Mouse (Mus musculus) right cerebral cortex, adult 2 months (tissue): ENCODE measurements around the gene Defb15.
A peak's percentile ranks its signal among the peaks of the same experiment; 100 is the strongest.
"Not testable (repeated sequence)": the region's sequence is repeated elsewhere in the genome, so short reads cannot be mapped to it uniquely, and the experiment has no call there.

Source experiments
- DNase-seq, 2 experiments: peaks; one replicate each; pipeline ENCODE4 v3.0.0; 2021 to 2022; ENCODE audit warnings: low spot score in 2 of 2

Gene Defb15

DNA sequence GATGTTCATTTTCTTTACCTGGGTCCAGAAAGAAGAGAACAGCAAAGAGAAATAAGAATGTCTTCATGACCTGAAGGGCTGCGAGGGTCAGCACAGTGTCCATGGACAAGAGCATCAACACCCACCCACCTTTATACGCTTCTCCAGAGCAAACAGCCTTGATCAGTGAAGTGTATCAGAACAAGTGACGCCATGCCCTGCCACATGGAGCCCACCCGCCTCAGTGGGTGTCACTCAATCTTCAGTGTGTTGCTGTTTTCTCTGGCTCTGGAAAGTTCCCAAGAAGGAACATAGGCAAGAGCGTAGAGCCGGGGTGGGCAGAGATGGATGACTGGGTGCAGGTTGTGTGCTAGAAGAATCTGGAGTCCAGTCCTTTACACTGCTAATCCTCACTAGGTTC, at the start of gene Defb15:
TSS of gene Defb15 (minus strand) at position 101 of the 400 bp plus-strand sequence.
- DNase-seq: no peak

DNA sequence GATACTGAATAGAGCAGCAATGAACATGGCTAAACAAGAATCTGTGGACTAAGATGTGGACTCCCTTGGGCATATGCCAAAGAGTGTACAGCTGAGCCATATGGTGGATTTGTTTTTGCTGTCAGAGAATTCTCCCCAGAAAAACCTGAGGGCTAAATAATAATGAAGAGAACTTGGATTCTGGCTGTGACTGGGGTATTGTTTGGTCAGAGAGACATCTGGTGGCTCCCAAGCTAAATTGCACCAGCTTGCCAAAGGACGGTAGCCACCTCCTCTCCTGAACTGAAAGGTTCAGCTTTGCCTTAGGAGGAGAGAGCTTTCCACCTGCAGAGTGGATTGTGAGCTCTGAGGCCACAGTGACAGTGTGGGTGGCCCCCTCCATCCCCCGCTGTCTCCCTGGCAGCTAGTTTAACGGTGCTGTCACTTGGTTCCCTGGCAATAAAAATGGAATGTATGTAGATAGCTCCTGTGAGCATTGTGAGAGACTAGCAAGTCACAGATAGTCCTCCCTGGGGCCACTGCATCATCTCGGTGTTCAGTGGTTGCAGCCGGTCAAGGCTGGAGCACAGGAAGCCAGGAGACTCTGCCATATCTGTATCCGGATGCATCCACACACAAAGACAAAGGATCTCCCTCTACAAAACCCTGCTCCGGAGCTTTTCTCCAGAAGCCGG, 49.3 kb upstream of the Defb15 start:
- peak; percentile 52 to 53 for DNase-seq

DNA sequence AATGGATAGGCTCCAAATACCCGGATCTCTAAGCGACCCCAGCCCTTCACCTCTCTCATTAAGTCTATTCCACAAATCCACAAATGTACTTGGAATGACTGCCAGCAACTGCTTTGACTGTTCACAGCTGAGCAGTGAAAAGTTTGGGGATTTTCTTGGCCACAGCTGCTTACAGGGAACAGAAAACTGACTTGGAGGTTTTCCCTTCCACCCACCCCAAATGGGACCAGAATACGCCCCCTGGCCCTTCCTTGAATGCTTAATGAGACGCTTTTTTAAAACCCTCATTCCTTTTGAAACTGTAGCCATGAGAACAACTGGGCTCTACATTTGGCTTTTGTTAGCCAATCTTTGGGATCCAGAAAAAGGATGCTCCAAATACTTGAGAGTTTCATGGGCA, 45.7 kb upstream of the Defb15 start:
- peak; percentile 15 to 18 for DNase-seq

DNA sequence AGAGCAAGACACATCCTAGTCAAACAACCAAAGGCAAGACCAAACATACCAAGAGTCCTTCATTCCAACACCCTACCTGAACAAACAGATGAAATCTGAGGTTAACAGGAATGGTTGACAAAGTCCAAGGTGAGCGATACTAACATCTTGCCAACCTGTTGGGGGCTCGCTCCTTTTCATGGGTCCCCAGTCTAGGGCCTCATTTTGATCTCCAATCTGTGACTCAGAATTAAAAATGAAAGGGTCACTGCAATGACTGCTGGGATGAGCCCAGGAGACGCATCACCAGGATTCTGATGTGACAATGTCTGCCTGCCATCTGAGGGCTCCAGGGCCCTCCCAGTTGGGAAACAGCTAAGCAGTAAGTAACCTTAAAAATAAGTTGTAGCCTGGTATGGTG, 37.0 kb upstream of the Defb15 start, which contains the start of gene Ccdc70:
TSS of gene Ccdc70 (plus strand) at position 301 of the 400 bp plus-strand sequence.
- DNase-seq: no peak

DNA sequence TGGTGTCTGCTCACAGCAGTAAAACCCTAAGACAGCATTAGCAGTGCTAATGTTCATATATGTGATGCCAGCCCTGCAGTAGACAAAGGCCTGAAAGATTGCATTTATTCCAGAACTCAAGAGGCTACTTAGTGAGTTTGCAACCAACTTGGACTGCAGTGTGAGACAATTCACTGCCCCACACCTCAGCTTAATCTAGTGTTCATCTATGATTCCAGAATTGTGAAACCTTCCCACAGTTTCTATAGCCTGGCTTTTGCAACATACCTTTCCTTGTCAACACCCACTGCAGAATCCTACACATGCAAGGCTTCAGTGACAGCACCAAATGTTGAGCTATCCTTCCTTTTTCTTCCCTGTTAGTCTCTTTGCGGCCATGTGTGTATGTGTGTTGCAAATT, 34.1 kb upstream of the Defb15 start:
- DNase-seq: no peak

DNA sequence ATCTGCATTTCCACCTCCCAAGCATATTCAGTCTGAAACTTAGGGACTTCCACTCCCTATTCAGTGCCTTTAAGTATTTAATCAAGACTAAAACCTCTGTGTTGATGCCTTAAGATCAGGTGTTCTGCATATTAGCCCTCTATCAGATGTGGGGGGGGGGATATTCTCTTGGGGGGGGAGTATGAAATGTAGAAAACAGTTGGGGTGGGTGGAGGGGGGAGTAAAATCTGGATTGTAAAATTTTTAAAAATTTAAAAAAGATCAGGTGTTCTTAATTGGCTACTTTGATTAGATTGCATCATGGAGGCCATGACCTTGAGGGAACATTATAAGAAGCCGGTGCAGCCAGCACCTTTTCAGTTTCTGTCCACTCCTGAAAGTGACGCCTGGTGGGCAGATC, 25.9 kb upstream of the Defb15 start, which contains the start of gene Fam90a1a:
TSS of gene Fam90a1a (plus strand) at position 301 of the 400 bp plus-strand sequence.
- DNase-seq: no peak

DNA sequence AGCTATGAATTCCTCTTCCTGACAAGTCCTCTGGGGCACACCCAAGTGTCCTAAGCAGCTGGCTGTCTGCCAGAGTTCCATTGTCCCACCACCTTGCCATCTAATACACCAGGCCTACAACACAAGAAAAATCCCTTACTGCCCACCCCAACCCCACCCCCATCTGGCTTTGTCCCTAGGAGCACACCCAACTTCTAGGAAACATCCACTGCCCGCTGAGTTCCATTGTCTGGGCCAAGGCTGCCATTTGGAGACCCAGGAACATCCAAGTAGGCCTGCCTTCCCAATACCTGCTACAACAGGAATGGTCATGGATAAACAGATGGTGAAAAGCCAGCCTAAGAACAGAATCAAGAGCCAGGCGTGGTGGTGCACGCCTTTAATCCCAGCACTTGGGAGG, 23.8 kb upstream of the Defb15 start:
- DNase-seq: no peak

DNA sequence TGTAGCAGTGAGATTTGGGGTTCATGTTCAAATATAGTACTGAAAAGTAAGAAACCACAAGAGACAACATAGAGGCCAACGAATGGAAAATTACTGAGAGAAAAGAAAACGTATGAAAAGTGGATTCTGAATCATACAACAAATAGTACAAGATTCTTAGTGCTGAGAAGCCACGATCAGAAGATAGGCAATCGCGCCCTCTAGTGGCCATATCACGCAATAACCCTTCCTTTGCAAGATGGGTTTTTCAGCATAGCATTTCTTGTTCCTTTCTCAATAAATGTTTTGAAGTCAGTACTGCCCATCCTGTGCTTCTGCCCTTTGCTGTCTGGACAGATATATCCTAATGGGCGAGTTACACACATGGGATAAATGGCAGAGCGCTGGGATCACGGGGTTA, 22.8 kb upstream of the Defb15 start:
- peak; percentile 58 to 69 for DNase-seq

DNA sequence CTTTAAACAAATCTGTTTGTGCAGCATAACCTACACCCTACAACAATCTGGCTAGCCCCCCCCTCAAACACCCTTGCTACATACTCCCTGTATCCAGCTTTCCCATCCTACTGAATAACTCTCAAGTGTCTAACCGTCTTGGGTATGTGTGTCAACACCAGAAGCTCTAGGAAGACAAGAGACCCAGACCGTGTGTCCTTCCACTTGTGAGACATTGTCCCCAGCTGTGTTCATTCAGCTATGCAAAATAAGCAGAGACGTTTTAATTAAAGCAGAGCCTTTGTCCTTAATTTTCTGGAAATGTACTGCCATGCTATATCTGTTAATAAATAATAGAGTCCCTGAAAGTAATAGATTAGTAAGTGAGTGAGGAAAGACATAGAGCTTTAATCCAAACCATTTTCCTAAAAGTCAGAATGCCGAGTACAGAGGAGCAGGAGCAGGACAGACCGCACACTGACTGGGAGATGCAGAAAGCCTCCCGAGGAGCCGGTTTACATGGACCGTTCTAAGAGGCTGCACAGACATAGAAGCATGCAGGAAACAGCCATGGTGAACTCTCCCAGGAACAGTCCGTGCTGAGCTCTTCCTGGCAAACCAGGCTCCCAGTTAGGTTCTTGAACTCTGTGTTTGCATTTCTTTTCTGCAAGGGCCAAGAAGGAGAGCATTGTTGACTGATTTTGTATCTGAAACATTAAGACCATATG, 15.0 kb upstream of the Defb15 start:
- DNase-seq: no peak

DNA sequence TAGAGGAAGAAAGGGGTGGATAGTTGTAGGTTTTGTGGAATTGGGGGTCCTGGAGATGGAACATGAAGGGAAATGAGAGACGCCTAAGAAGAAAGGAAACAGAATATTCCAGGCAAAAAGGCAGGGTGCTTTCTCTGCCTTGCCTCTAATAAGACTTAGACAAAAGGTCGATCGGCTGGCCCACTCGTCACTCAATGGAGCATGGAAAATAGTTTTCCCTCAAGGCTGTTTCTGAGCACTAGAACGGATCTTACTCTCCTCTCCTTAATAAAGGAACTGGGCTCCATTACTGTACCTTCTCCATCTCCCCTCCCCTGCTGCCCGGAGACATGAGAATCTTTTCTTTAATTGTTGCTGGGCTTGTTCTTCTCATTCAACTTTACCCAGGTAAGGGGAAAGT, 14.0 kb upstream of the Defb15 start, which contains the start of gene Defb13:
TSS of gene Defb13 (plus strand) at position 301 of the 400 bp plus-strand sequence.
- DNase-seq: no peak

DNA sequence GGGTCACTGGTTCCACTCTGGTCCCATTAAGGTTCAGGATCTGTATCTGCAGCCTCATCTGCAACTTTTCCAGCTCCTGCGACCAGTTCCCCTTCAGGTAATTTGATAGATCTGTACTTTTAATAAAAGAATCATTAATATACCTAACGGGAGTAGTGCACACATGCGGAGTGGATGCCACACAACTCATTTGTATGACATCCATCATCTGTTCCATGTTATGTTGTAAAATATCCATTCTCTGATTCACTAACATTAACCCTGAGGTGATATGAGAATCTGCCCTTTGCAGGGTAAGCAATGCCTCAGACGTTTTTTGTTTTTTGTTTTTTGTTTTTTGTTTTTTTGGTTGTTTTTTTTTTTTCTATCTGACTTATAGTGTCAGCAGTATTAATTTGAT, 5.5 kb upstream of the Defb15 start, which contains the start of gene Defb35:
TSS of gene Defb35 (plus strand) at position 301 of the 400 bp plus-strand sequence.
- DNase-seq: not testable (repeated sequence)

DNA sequence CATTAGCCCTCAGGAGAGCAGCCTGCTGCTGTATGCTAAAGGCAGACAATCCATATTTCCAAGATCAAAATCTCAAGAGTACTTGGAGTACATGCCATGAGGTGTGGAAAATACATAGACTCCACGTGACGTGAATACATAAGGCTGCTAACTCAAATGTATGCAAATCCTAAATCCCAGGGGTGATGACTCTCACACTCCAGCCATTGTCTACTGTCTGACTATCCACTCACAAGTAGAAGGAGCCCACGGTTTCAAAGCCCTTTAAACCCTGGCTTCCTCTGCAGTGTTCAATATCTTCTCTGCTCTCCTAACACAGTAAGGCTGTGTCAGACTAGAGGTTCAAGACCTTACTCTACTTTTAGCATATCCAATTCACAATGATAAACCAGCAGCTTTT, 1.8 kb downstream of the Defb15 start:
- not testable (repeated sequence) for DNase-seq

DNA sequence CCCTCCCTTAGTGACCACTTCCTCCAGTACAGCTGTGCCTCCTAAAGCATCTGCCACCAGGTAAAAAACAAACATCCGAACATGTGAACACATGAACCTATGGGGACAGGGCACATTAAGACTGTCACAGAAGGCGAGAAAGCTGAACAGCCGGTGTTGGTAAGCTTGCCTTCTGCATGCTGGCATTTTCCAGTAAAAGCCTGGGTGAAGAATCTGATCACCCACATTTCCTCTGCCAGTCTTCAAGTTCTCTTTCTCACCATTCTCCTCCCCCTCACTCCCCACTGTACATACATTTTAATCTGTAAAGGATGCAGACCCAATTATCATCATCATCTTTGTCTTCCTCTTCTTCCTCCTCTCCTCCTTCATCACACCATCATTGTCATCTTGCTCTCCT, 16.9 kb downstream of the Defb15 start:
- peak; percentile 19 to 26 for DNase-seq

DNA sequence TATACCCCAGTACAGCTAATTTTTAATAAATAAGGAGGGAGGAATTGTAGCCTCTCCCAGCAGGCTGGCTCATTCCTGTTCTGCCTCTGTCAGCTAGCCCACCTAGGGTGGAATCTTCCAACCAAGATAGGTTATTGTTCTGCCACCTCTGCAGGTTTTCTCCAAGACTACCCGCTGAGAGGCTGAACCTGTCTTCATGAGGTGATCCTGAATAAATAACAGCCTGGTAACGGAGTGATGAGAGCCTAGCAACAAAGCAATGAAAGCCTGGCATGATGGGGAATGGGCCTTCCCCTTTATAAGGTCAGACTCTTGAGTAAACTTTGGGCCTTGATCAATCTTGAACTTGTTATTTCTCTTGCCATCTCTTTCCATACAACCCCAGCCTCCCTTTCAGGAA, 20.0 kb downstream of the Defb15 start:
- DNase-seq: no peak

DNA sequence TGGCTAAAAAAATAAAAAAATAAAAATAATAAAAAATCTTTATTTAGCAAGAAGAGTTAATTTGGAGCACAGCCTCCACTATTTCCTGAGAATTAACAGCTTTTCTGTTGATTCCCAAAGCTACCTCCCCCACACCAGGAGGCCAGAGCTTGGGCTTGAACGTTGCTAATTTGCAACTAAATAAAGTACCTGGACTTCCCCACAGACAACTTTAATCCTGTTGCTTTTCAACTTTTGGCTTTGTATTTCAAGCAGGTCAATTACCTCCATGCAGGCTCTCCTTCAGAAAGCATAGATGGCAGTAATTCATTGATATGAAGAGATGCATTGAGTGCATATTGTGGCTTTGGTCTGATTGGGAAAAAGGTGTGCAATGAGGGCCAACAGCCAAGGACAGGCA, 20.6 kb downstream of the Defb15 start:
- DNase-seq: no peak

DNA sequence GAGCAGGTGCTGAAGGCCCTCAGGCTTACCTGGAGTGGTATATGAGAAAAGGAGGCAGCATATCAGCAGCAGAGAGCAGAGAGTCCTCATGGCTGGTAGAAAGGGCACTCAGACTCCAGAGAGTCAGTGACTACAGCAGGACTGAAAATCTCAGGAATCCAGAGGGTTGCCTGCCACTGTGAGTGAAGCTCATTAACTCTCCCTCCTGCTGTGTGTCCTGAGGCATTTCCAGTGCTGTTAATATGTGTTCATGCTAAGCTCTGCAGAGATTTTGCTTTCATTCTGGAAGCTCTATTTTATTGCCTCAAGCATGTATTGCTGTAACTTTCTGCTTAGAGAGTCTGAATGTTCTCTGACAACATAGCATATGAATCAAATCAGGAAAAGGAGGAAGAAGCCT, 26.2 kb downstream of the Defb15 start, which contains the start of gene Defb11:
TSS of gene Defb11 (minus strand) at position 123 of the 400 bp plus-strand sequence.
- not testable (repeated sequence) for DNase-seq

DNA sequence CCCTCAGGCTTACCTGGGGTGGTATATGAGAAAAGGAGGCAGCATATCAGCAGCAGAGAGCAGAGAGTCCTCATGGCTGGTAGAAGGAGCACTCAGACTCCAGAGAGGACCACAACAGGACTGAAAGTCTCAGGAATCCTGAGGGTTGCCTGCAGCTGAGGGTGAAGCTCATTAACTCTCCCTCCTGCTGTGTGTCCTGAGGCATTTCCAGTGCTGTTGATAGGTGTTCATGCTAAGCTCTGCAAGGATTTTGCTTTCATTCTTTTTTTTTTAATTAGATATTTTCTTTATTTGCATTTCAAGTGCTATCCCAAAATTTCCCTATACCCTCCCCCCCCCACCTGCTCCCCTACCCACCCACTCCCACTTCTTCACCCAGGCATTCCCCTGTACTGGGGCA, 47.2 kb downstream of the Defb15 start, which contains the start of gene Defb9:
TSS of gene Defb9 (minus strand) at position 101 of the 400 bp plus-strand sequence.
- DNase-seq: not testable (repeated sequence)
